Mouse (Mus musculus): ENCODE measurements around the gene Cat. TPM values are rescaled to one million over a fixed set of nuclear protein-coding genes. Genes with fewer than 3 reads are reported as not detected.

Cat gene
- polyA plus RNA-seq, 3 experiments from 2014 or later, result 90.9 to 102 (median 95.5) TPM

GRCm38 (mm10) chr2:103436534-103436933 is 48.4 kb downstream of the Cat start:
- no peak for ATAC-seq

- no peak for ATAC-seq
These were observed 49.9 kb downstream of the Cat start for GRCm38 (mm10) chr2:103435110-103435509.

DNA sequence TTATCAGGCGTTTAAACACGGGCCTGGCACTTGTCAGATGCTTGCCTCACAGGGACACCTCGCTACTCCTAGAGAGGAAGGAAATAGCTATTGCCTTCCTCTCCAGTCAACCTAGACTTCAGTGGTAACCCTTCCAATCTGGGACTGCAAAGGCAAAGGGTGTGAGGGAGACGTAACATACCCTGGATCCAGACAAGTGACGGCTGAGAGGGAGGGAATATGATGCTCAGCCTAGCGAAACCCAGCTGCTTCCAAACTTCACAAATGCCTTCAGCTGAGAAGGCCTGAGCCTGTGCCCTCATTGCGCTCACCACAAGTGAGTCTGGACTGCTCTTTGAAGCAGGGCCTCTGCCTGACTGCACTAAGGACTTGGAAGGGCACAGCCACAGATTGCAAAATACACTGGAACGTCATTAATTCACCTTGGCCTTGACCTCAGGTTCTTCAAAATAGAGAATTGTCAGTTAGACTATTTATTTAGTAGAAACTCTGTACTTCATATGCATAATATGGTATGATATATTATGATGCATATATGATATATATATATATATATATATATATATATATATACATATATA is 52.2 kb downstream of the Cat start:
- ATAC-seq, result no peak

GRCm38 (mm10) chr2:103430712-103431111 is 54.2 kb downstream of the Cat start:
- no peak for ATAC-seq

DNA sequence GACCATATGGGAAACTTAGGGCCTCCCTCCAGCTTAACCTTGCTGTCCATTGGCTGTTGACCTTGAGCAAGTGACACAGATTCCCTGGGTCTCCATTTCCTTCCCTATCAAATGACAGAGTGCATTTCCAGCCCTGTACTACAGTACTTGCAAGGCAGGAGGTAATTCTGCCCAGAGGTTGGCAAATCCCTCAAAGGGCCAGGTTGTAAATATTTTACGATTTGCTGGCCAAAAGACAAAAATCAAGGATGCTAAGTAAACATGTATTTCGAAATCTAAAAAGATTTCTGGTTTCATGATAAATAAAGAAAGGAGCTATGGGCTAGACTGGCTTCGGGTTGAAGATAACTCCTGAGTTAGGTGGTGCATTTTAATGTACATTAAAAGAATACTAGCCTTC is 56.6 kb downstream of the Cat start:
- ATAC-seq, result no peak

- ATAC-seq, result no peak
These were observed 59.4 kb downstream of the Cat start for GRCm38 (mm10) chr2:103425456-103426063.

- ATAC-seq, result no peak
These were observed 60.5 kb downstream of the Cat start for GRCm38 (mm10) chr2:103424349-103425026.

DNA sequence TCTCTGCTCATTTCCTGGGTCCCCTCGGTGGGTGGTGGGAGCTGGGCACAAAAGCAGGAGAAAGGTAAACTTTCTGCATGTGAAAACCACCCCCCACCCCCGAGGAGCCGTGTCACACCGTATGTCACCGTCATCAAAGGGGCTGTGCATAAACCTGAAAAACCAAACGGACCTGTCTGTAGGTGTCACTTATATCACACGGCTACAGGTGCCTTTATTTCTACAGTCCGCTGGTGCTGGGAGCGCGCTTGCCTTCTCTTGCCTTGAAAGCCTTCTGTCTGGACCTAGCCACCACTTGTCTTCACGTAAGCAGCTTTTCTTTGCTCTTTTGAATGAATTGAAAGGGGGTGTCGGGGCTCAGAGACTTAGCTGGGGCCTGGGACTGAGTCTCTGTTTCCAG is 61.1 kb downstream of the Cat start:
- ATAC-seq, result no peak

DNA sequence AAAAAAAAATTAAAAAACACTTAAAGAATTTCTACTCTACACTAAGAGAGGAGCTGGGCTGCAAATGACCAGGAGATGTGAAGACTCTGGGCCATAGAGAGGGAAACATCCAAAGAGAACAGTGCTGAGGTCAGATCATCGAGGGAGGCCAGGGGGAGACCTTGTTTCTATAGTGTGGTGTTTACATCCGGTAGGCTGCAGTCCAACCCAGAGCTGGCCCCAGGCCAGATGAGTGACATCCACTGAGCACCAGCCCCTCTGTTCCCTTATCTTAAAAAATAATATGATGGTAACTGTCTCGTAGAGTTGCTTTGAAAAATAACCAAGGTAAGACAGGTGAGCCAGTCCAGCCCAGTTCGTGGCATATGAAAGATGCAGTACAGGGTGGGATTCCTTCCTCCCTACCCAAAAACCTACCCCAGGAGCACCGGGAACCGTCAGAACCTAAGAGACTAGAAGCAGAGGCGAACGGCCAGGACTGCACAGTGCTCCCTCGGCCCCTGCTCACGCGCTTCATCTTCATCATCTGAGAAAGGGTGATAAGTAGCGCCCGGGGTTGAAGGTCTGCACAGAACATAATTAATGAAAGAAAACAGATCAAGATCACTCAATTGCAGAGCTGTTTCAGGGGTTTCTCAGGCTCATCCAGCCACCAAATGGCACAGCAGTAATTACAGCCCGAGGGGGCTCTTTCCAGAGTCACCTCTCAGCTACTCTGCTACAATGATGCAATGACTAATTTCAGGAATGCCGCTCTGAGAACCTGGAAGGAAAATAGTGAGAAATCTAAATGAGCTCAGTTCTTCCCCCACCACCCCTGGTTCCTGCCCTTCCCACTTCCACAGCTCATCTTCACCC is 64.1 kb downstream of the Cat start:
- ATAC-seq, result no peak

DNA sequence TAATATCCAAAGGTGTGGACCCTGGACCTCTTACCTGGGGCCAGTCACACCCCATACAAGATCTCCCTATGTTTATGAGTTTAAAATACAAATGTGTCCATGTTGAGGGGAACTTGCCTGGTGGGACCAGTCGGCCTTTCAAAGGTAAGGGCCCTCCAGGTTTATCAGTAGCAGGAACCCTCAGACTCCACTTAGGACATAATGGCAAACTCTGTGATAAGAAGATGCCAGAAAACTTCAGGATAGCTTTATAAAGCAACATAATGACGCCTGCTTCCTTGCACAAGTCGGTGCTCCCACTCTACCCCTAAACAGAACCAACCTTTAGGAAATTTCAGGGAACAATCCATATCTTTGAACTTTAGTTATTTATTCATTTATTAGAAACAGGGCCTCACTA is 69.2 kb downstream of the Cat start:
- ATAC-seq, result no peak

- no peak for ATAC-seq
These were observed 71.6 kb downstream of the Cat start for GRCm38 (mm10) chr2:103413381-103413780.

- no peak for ATAC-seq
These were observed 73.1 kb downstream of the Cat start for GRCm38 (mm10) chr2:103411816-103412215.

DNA sequence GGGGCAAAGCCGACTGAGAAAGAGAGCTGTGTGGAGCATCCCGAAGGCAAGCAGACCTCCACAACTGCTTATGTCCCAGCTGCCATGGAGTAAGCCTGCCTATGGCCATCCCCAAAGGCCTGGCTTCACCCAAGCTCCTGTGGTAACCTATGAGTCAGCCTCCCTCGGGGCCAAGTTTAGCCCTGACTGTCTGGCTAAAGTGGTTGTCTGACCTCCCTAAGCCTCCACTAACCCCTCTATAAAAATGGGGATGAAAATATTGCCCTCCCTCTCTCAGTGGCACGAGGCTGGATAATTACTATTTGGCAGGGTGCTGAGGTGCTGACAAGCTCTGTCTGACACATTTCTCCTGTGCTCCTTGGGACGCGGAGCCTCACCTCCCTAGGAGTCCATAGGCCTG is 73.6 kb downstream of the Cat start, which contains the start of gene Elf5:
Elf5 (plus strand) TSS at position 341 of the 400 bp plus-strand sequence.
- ATAC-seq, result no peak

DNA sequence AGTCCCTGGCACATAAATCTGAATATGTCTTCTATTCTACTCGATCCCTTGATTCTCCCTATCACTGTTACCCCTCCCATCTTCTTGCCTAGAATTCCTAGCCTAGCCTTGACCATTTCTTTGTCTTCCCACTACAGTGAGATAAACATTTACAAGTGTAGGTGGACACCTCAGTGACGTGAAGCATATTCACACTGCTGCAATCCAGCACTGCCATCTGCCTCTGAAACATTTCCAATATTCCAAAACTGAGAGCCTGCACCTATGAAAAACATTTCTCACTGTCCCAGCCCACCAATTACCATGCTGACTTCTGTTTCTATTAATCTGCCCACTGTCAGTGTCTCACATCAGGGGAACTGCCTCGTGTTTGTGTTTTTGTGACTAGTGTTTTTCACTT is 78.7 kb downstream of the Cat start:
- no peak for ATAC-seq

Other genes with a start within 250 kb of the Cat start
- gene Ehf, start 181.9 kb downstream of the Cat start, polyA plus RNA-seq (2017; shearing (Covaris generic)), result under 1 TPM in 2 of 3 experiments, not detected in 1; 0.57 to 0.62 TPM
- gene Elf5, start 73.5 kb downstream of the Cat start, polyA plus RNA-seq (2017; shearing (Covaris generic)), result not detected
- gene Abtb2, start 81.2 kb upstream of the Cat start, polyA plus RNA-seq (2017; shearing (Covaris generic)), result 10 to 100 TPM in 2 of 3 experiments, 1 to 10 TPM in 1; 7.6 to 11.6 (median 10.8) TPM

Data from inflammation-experienced regulatory T-cells, adult 6 months (primary cell).